Mouse (Mus musculus) small intestine, adult 2 months (tissue): ENCODE results near the gene Sntg2.

Experiments used
- CTCF ChIP-seq: fragments of 200-500 bp; IDR thresholded peaks from 2 replicates; pipeline ENCODE4 v1.5.1; 2012; ENCODE audit warnings: low read depth, mild to moderate bottlenecking, control low read depth, inconsistent platforms, low read length, moderate library complexity, mixed read lengths; ENCODE audit not compliant: insufficient replicate concordance, insufficient read length; ENCODE audit errors: extremely low read depth
- POLR2A ChIP-seq: fragments of 200-500 bp; IDR thresholded peaks from 2 replicates; pipeline ENCODE4 v1.6.1; 2012; ENCODE audit warnings: low read depth, mild to moderate bottlenecking, control low read depth, inconsistent platforms, low read length, moderate library complexity

- no peak for TF ChIP-seq POLR2A
- no peak for TF ChIP-seq CTCF
Measured at GRCm38 (mm10) chr12:30177529-30177928, 195.6 kb downstream of the Sntg2 start.
